Mouse (Mus musculus) neutrophil, adult 65 days (primary cell): ENCODE measurements around the gene Cyb561a3. TPM values are rescaled to one million over a fixed set of nuclear protein-coding genes. Genes with fewer than 3 reads are reported as not detected.

Source experiments
- total RNA-seq: library from RNA; stranded (reverse); gene quantifications from 2 replicates; pipeline ENCODE4 v1.2.4, GENCODE M21; 2023

Gene Cyb561a3
- 39.6 and 52.2 TPM in 2 replicates for total RNA-seq

DNA sequence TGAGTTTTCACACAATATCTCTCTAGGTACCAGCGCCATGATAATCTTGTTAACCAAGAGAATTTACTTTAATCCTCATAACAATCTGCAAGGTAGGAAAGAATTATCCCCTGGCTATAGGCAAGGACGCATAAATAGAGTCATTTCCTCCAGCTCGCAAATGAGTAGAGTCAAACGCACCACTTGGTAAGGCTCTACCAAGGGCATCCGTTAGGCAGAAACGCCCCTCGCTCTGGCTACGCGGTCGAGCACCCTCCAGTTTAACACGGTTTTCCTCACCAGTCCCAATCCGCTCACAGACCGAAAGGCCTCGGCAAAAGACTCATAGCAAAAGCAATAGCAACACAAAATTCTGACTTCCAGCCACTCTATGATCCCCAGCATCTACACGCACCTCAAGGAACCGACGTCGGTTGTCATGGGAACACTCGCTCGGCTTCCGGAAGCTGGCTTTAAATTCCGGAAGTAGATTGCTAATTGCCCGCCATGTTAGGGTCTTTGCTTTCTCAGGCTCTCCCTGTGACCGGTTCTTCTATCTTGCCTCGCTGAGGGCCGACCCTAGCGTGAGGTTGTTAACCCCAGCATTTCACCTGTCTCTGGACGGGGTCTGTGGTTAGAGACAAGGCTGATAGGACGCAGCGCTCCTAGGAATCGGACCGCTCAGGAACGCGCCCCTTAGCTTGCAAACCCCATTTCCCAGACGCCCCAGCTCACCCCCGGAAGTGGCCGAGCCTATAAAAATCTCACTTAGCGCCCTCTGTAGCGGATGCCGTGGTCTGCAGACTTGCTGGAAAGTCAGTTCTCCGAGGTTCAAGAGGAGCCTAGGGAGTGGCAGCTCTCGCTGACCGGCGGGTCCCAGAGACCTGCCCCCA lies at the start of gene Cyb561a3, which contains the start of gene Tmem138:
Gene Cyb561a3 (plus strand): TSS at position 483 of the 872 bp plus-strand sequence.
Gene Tmem138 (minus strand): TSS at position 673 of the 872 bp plus-strand sequence.

DNA sequence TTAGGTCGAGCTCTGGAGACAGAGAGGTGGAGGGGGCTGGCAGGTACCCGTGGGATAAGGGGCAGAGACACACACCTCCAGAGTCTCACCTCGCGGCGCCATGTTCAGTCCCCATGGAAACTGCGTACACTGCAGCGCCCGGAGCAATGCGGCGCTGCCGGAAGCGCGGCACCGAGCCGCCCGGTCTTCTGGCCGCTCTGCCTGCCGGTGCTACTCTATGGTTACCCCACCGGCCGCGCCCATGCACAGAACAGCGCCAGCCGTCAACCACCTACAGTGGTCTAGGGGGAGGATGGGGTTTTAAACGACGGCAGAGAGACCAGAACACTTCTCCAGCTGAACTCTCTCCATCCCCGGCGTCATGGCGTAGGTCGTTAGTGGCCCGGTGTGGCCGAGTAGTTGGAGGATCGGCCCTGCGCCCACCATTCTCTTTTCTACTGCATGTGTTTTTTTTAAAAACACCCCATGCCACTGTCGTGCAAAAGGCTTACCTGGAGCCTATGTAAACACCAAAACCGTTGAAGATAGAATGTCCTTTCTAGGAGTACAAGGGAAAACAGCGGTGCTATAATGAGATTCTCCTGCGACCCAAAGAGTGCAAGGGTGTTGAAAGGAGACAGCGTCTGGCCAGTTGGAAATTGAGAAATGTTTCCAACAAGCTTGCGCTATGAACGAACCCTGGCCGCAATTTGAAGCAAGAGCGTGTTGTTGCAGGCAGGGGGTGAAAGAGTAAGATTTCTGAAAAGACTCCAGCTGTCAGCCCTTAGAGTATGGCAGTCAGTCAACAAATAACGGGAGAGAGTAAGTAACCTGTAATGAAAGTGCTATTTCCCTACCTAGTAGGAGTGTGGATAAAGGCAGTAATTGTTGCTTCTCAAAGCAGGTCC lies 21.1 kb upstream of the Cyb561a3 start, which contains the start of gene Tmem216:
Gene Tmem216 (minus strand): TSS at position 615 of the 887 bp plus-strand sequence.

DNA sequence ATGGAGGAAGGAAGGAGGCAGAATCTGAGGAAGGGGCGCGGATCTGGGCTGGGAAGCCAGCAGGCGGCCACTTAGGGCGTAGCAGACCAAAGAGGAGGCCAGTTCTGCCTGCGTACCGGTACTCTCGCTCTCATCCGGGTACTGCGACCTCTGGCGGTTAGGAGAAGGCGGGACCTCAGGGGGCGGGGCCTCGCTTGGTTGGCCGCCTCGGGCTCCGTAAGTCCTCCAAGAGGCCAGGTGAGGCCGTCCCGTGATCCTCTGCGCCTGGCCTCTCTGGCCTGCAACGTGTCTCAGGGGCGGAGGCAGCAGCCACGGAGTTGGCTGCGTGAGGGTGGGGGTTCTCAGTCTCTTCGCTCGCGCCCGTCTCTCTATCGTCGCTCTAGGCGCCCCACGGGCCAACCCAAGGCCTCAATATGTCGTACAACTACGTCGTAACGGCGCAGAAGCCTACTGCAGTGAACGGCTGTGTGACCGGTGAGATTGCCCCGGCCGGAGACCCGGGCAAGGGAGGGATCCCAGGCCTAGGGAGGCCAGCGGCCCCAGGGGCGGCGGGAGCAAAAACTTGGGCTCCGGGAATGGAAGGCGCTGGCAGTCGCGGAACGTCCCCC lies 28.4 kb downstream of the Cyb561a3 start, which contains the start of the genes Ddb1 and Tkfc:
Gene Ddb1 (plus strand): TSS at position 35 of the 608 bp plus-strand sequence.
Gene Tkfc (minus strand): TSS at position 362 of the 608 bp plus-strand sequence.

DNA sequence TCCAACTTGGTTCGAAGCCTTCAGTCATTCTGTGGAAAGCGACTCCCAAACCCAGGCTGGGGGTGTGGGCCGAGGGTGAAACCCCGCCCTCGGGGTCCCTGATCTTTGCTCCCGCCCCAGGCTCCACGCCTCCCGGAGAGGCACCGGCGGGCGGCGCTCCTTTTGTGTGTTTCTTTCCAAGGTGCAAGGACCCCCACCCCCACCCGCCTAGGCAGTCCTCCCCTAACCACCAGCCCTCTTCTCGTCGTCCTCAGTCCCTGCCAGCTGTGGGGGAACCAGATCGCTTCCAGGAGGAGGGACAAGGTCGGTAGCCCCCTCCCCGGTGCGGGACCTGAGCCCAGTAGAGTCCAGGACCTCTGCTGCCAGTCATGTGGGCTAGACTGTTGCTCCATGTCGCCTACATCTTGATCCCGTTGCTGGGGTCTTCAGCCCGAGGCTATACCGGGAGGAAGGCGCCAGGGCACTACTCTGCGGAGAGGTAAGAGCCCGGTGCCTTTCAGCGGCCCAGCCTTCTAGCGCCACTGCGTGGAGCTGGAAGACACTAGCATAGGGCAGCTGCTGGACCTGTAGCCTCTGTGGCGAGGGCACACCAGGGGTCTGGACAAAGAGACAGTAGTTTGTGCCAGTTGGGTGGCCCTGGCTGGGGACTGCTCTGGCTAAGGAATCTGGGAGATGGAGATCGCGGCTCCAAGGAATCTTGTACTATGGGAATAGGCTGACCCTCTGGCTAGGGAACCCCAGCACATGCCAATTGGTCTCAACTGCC lies 57.3 kb downstream of the Cyb561a3 start, which contains the start of gene Vwce:
Gene Vwce (plus strand): TSS at position 108 of the 766 bp plus-strand sequence.

Other genes starting within 250 kb of the Cyb561a3 start
- not detected in 2 replicates for gene Syt7, start 188.1 kb upstream of the Cyb561a3 start, total RNA-seq
- not detected in 2 replicates for gene Lrrc10b, start 119.7 kb upstream of the Cyb561a3 start, total RNA-seq
- 3.4 and 3.9 TPM in 2 replicates for gene Ppp1r32, start 94.2 kb upstream of the Cyb561a3 start, total RNA-seq
- 91.5 and 118 TPM in 2 replicates for gene Cpsf7, start 51.9 kb upstream of the Cyb561a3 start, total RNA-seq
- 31.8 and 37.5 TPM in 2 replicates for gene Sdhaf2, start 51.0 kb upstream of the Cyb561a3 start, total RNA-seq
- gene Tmem216, start 20.9 kb upstream of the Cyb561a3 start, total RNA-seq = 45.2 and 52.3 TPM in 2 replicates
- 5.4 and 6.8 TPM in 2 replicates for gene Tmem138, start 190 bp downstream of the Cyb561a3 start, total RNA-seq
- gene Ddb1, start 28.2 kb downstream of the Cyb561a3 start, total RNA-seq = 76.8 and 83.0 TPM in 2 replicates
- gene Tkfc, start 28.5 kb downstream of the Cyb561a3 start, total RNA-seq = 5.7 and 9.3 TPM in 2 replicates
- gene Vwce, start 57.0 kb downstream of the Cyb561a3 start, total RNA-seq = 0.25 and 1.0 TPM in 2 replicates
- gene Pga5, start 100.9 kb downstream of the Cyb561a3 start, total RNA-seq = not detected in 2 replicates
- 52.3 and 63.6 TPM in 2 replicates for gene Vps37c, start 111.6 kb downstream of the Cyb561a3 start, total RNA-seq
- 0.84 and 1.2 TPM in 2 replicates for gene Cd5, start 161.8 kb downstream of the Cyb561a3 start, total RNA-seq